Mouse (Mus musculus): ENCODE results near the gene Tprg. TPM values are rescaled to one million over a fixed set of nuclear protein-coding genes. Genes with fewer than 3 reads are reported as not detected.

Tprg gene
- total and polyA plus RNA-seq, 2 experiments from 2014 or later, result 0.18 TPM; not detected in 1

DNA sequence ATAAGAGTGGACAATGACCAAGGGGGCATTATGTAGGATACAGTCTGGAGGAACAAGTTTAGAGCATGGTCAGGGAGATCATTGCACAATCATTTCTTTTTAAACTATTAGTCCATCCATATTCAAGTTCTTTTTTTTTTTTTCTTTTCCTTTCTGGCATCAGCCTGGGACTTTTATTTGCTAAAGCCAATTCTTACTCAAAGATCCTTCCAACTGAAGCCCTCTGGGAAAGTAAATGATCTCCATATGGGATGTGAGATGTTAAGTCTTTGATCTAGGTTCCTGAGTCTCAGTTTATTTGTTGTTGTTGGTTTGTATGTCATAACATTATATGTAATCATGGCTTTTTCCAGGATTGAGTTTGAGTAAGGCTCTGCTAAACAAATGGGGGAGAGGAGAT lies 128.6 kb downstream of the Tprg start:
- DNase-seq (ENCODE audit: low spot score) (no peak), ATAC-seq (ENCODE audit: insufficient read depth, low read depth) (no peak)
- Histone ChIP-seq H3K4me2 (ENCODE audit: low read depth, low read length) (no peak overlapping the region), H3K27ac (ENCODE audit: low read depth) (no peak overlapping the region), H3K36me3 (replicated peaks; ENCODE audit: control insufficient read depth, insufficient read depth, low read length) (no peaks in the 10 kb centered on the region), H3K27me3 (ENCODE audit: control insufficient read depth, insufficient read depth, low read length) (no peaks in the 10 kb centered on the region), H3K9ac (replicated peaks; ENCODE audit: low read depth, low read length) (no peak overlapping the region), H3K4me3 (ENCODE audit: low read depth, low read length) (no peak overlapping the region), H3K4me1 (ENCODE audit: control insufficient read depth, insufficient read depth) (no peaks in the 10 kb centered on the region), H3K9me3 (replicated peaks; ENCODE audit: control insufficient read depth, low read length) (no peaks in the 10 kb centered on the region)
- TF ChIP-seq EP300 (IDR thresholded peaks at IDR 0.05; ENCODE audit: low read depth) (no peak), CTCF (IDR thresholded peaks at IDR 0.05; ENCODE audit: low read depth) (no peak)

DNA sequence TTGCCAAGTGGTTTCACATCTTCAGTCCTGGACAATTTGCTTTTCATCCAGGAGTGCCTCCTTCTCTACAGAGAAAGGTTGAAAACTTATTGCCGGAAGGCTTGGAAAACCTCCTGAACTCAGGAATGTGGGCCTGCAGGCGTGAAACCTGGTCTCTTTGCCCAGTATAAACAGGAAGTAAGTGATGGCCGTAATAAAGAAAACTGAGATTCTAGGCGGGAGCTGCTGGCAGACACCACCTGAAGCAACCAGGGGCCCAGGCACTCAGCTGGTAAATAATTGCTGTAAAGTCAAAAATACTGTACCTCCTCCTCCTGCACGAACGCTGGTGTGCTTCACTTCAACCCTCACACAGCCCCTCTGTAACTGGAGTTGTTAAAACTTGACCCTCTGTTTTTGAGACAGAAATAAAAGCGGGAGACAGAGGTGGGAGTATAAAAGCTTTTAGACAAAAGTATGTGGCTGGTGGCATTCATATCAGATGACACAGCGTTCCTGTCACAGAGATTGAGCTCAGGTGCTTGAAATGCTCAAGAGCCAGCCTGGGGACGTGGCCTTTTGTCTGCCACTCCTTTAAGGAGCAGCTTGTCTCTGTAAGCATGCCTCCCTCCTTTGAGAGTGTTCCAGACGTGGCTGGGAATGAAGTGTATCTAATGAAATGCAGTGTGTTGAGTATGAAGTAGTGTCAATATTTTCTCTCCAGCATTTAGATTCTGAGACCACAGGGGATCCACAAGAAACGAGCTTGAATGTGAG lies 131.4 kb downstream of the Tprg start:
- no peak for ATAC-seq (ENCODE audit: insufficient read depth, low read depth)

DNA sequence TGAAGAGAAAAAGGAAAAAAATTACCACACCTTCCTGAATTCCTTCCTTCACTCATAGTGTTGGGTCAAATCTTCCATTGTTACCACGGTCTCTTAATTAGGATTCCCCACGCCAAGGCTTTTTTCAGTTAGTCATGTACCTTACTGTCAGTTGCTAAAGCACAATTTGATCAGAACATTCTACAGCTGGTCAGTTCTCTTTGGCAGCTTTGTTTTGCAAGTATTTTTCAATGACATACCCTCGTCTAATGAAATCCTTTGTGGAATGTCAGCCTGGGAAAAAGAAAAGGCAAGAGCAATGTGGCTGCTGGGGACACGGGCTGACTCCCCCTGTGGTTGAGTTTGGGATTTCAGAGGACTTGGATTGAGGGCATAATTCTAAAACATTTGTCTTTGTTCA lies 136.4 kb downstream of the Tprg start:
- no peak for ATAC-seq (ENCODE audit: insufficient read depth, low read depth)
- Histone ChIP-seq H3K27ac (ENCODE audit: low read depth) (no peak overlapping the region), H3K4me2 (ENCODE audit: low read depth, low read length) (no peak overlapping the region), H3K9ac (replicated peaks; ENCODE audit: low read depth, low read length) (no peak overlapping the region), H3K4me3 (ENCODE audit: low read depth, low read length) (no peak overlapping the region), H3K9me3 (replicated peaks; ENCODE audit: control insufficient read depth, low read length) (no peaks in the 10 kb centered on the region), H3K36me3 (replicated peaks; ENCODE audit: control insufficient read depth, insufficient read depth, low read length) (no peaks in the 10 kb centered on the region), H3K4me1 (ENCODE audit: control insufficient read depth, insufficient read depth) (no peaks in the 10 kb centered on the region), H3K27me3 (ENCODE audit: control insufficient read depth, insufficient read depth, low read length) (no peaks in the 10 kb centered on the region)
- TF ChIP-seq CTCF (IDR thresholded peaks at IDR 0.05; ENCODE audit: low read depth) (no peak), EP300 (IDR thresholded peaks at IDR 0.05; ENCODE audit: low read depth) (no peak)
- WGBS, result 64% methylated on average over 4 of the region's 4 CpGs
- DNase-seq (ENCODE audit: low spot score), result no peak

More for the DNA sequence above, 131.4 kb downstream of the Tprg start:
- no peaks in the 10 kb centered on the region for H3K4me1 ChIP-seq (ENCODE audit: control insufficient read depth, insufficient read depth)
- TF ChIP-seq CTCF (IDR thresholded peaks at IDR 0.05; ENCODE audit: low read depth) (no peak), EP300 (IDR thresholded peaks at IDR 0.05; ENCODE audit: low read depth) (no peak)
- no peak for DNase-seq (ENCODE audit: low spot score)
- WGBS, result 35% methylated on average over 11 of the region's 11 CpGs
- H3K27me3 ChIP-seq (ENCODE audit: control insufficient read depth, insufficient read depth, low read length), result no peaks in the 10 kb centered on the region
- no peaks in the 10 kb centered on the region for H3K36me3 ChIP-seq (replicated peaks; ENCODE audit: control insufficient read depth, insufficient read depth, low read length)
- H3K4me2 ChIP-seq (ENCODE audit: low read depth, low read length), result no peak overlapping the region
- H3K27ac ChIP-seq (ENCODE audit: low read depth), result no peak overlapping the region
- H3K4me3 ChIP-seq (ENCODE audit: low read depth, low read length), result no peak overlapping the region
- H3K9ac ChIP-seq (replicated peaks; ENCODE audit: low read depth, low read length), result no peak overlapping the region
- no peaks in the 10 kb centered on the region for H3K9me3 ChIP-seq (replicated peaks; ENCODE audit: control insufficient read depth, low read length)

DNA sequence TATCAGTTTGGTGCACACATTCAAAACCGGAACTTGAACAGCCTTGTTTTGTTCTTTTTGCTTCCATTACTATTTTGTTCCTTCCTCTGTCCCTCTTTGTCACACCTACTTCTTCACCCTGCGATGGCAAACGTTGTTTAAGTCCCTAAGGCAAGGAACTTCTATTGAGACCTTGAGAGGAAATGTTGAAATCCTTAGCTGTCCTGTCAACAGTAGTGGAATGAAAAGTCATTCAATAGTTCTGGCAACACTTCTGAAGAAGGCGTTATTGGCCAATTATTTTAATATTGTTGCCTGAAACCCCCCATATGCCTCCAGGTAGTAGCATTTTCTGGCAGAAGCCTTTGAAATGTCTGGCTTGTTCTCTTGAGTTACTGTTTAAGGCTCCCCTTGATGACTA lies 137.4 kb downstream of the Tprg start:
- TF ChIP-seq EP300 (IDR thresholded peaks at IDR 0.05; ENCODE audit: low read depth), result no peak
- TF ChIP-seq CTCF (IDR thresholded peaks at IDR 0.05; ENCODE audit: low read depth), result no peak
- Histone ChIP-seq H3K4me1 (ENCODE audit: control insufficient read depth, insufficient read depth) (no peaks in the 10 kb centered on the region), H3K27me3 (ENCODE audit: control insufficient read depth, insufficient read depth, low read length) (no peaks in the 10 kb centered on the region), H3K4me2 (ENCODE audit: low read depth, low read length) (no peak overlapping the region), H3K9me3 (replicated peaks; ENCODE audit: control insufficient read depth, low read length) (no peaks in the 10 kb centered on the region), H3K9ac (replicated peaks; ENCODE audit: low read depth, low read length) (no peak overlapping the region), H3K36me3 (replicated peaks; ENCODE audit: control insufficient read depth, insufficient read depth, low read length) (no peaks in the 10 kb centered on the region), H3K27ac (ENCODE audit: low read depth) (no peak overlapping the region), H3K4me3 (ENCODE audit: low read depth, low read length) (no peak overlapping the region)
- 73% methylated on average over 4 of the region's 4 CpGs for WGBS
- ATAC-seq (ENCODE audit: insufficient read depth, low read depth), result no peak
- DNase-seq (ENCODE audit: low spot score), result no peak

DNA sequence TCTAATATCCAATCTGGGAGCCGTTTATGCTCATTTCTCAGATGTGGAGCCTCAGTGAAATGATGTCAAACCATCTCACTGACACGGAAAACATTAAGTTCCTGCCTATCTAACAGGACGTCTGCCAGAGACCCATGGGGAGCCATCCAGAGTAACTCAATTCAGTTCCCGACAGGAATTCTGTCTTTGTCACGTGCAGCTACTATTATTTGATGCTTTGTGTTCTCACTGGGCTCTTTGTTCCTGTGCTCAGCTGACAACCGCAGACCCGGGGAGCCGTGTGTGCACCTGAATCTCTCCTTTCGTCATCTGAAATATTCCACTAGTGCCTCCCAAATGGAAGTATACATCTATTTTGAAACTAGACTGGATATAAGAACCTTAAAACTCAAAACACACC lies 138.3 kb downstream of the Tprg start:
- WGBS, result 57% methylated on average over 9 of the region's 9 CpGs
- ATAC-seq (ENCODE audit: insufficient read depth, low read depth), result no peak
- Histone ChIP-seq H3K4me2 (ENCODE audit: low read depth, low read length) (no peak overlapping the region), H3K4me3 (ENCODE audit: low read depth, low read length) (no peak overlapping the region), H3K9ac (replicated peaks; ENCODE audit: low read depth, low read length) (no peak overlapping the region), H3K9me3 (replicated peaks; ENCODE audit: control insufficient read depth, low read length) (no peaks in the 10 kb centered on the region), H3K36me3 (replicated peaks; ENCODE audit: control insufficient read depth, insufficient read depth, low read length) (no peaks in the 10 kb centered on the region), H3K27ac (ENCODE audit: low read depth) (no peak overlapping the region), H3K27me3 (ENCODE audit: control insufficient read depth, insufficient read depth, low read length) (no peaks in the 10 kb centered on the region), H3K4me1 (ENCODE audit: control insufficient read depth, insufficient read depth) (no peaks in the 10 kb centered on the region)
- TF ChIP-seq EP300 (IDR thresholded peaks at IDR 0.05; ENCODE audit: low read depth) (no peak), CTCF (IDR thresholded peaks at IDR 0.05; ENCODE audit: low read depth) (no peak)
- no peak for DNase-seq (ENCODE audit: low spot score)

DNA sequence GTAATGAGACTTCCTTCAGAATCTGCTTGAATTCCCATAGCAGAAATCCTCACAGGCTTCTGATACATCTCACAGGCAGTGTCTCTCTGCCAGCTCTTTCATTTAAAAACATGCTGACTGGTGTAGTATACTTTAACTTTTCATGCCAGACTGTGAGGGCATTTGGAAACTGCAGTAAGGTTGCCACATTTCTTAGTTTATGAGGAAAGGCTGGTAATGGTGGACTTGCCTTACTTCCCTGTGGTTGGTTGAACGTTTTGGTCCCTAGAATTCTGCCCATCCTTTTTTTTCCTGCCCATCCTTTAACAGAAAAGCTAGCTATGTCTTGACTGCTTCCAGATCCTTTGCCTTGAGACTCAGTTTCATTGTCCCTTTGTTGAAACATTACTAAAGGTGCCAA lies 138.8 kb downstream of the Tprg start:
- ATAC-seq (ENCODE audit: insufficient read depth, low read depth) (no peak), DNase-seq (ENCODE audit: low spot score) (no peak)
- H3K27me3 ChIP-seq (ENCODE audit: control insufficient read depth, insufficient read depth, low read length), result no peaks in the 10 kb centered on the region
- no peak overlapping the region for H3K4me3 ChIP-seq (ENCODE audit: low read depth, low read length)
- H3K36me3 ChIP-seq (replicated peaks; ENCODE audit: control insufficient read depth, insufficient read depth, low read length), result no peaks in the 10 kb centered on the region
- no peak overlapping the region for H3K9ac ChIP-seq (replicated peaks; ENCODE audit: low read depth, low read length)
- no peaks in the 10 kb centered on the region for H3K9me3 ChIP-seq (replicated peaks; ENCODE audit: control insufficient read depth, low read length)
- WGBS, result 73% methylated on average over 1 of the region's 1 CpGs
- TF ChIP-seq CTCF (IDR thresholded peaks at IDR 0.05; ENCODE audit: low read depth) (no peak), EP300 (IDR thresholded peaks at IDR 0.05; ENCODE audit: low read depth) (no peak)
- no peak overlapping the region for H3K4me2 ChIP-seq (ENCODE audit: low read depth, low read length)
- H3K27ac ChIP-seq (ENCODE audit: low read depth), result no peak overlapping the region
- no peaks in the 10 kb centered on the region for H3K4me1 ChIP-seq (ENCODE audit: control insufficient read depth, insufficient read depth)
